Mouse (Mus musculus) embryo, embryonic 11.5 days (tissue): ENCODE measurements around the gene Rnf38.

ENCODE experiments used
- DNase-seq: peaks from one replicate; pipeline ENCODE4 v3.0.0-alpha.2; 2012; ENCODE audit warnings: low read depth, low spot score

Rnf38 gene

GRCm38 (mm10) chr4:44224141-44224540 lies 9.4 kb downstream of the Rnf38 start:
- no peak for DNase-seq

- no peak for DNase-seq
Observed at GRCm38 (mm10) chr4:44223444-44223843, 10.1 kb downstream of the Rnf38 start.

- DNase-seq, result no peak
Observed at GRCm38 (mm10) chr4:44216797-44217442, 16.7 kb downstream of the Rnf38 start.

GRCm38 (mm10) chr4:44199968-44200367 lies 33.6 kb downstream of the Rnf38 start:
- DNase-seq, result no peak

GRCm38 (mm10) chr4:44187431-44187830 lies 46.2 kb downstream of the Rnf38 start:
- DNase-seq, result no peak

- DNase-seq, result no peak
Observed at GRCm38 (mm10) chr4:44183862-44184261, 49.7 kb downstream of the Rnf38 start.

- DNase-seq, result no peak
Observed at GRCm38 (mm10) chr4:44179748-44180147, 53.8 kb downstream of the Rnf38 start.

- DNase-seq, result peak; percentile 59
Observed at GRCm38 (mm10) chr4:44173177-44173576, 60.4 kb downstream of the Rnf38 start.

- no peak for DNase-seq
Observed at GRCm38 (mm10) chr4:44172676-44173075, 60.9 kb downstream of the Rnf38 start.

GRCm38 (mm10) chr4:44169884-44170283 lies 63.7 kb downstream of the Rnf38 start:
- DNase-seq, result no peak

- DNase-seq, result no peak
Observed at GRCm38 (mm10) chr4:44168816-44169215, 64.8 kb downstream of the Rnf38 start.

GRCm38 (mm10) chr4:44168231-44168647 lies 65.3 kb downstream of the Rnf38 start:
- peak; percentile 97 for DNase-seq

GRCm38 (mm10) chr4:44167397-44168121 lies 66.0 kb downstream of the Rnf38 start:
- peak; percentile 97 for DNase-seq

- DNase-seq, result no peak
Observed at GRCm38 (mm10) chr4:44166702-44167396, 66.7 kb downstream of the Rnf38 start.

- DNase-seq, result no peak
Observed at GRCm38 (mm10) chr4:44164621-44165020, 69.0 kb downstream of the Rnf38 start.

- DNase-seq, result no peak
Observed at GRCm38 (mm10) chr4:44163034-44163433, 70.6 kb downstream of the Rnf38 start.

GRCm38 (mm10) chr4:44160990-44161689 lies 72.4 kb downstream of the Rnf38 start:
- no peak for DNase-seq

GRCm38 (mm10) chr4:44159839-44160238 lies 73.8 kb downstream of the Rnf38 start:
- no peak for DNase-seq

GRCm38 (mm10) chr4:44156481-44156880 lies 77.1 kb downstream of the Rnf38 start:
- no peak for DNase-seq

GRCm38 (mm10) chr4:44154884-44155283 lies 78.7 kb downstream of the Rnf38 start:
- no peak for DNase-seq

- no peak for DNase-seq
Observed at GRCm38 (mm10) chr4:44152904-44153303, 80.7 kb downstream of the Rnf38 start.

GRCm38 (mm10) chr4:44126805-44127204 lies 106.8 kb downstream of the Rnf38 start:
- no peak for DNase-seq
